Mouse (Mus musculus) adrenal gland, adult 2 months (tissue): ENCODE results near the gene Il6st. TPM values are rescaled to one million over a fixed set of nuclear protein-coding genes. Genes with fewer than 3 reads are reported as not detected.

Experiments used
- DNase-seq: peaks from one replicate; pipeline ENCODE4 v3.0.0; 2021
- polyA plus RNA-seq: library from polyadenylated mRNA; depleted of rRNA; stranded (reverse); fragments of >200 nt; gene quantifications from 2 replicates; pipeline ENCODE4 v1.2.3, GENCODE M21; 2012; rRNA removed
- total RNA-seq, 2 experiments: library from RNA; stranded (reverse); gene quantifications; 2 replicates each; pipeline ENCODE4 v1.2.3; 2021

Il6st gene
- total and polyA plus RNA-seq, 3 experiments, result 44.4 to 355 (median 339) TPM

GRCm38 (mm10) chr13:112523346-112523970 lies 59.6 kb downstream of the Il6st start:
- no peak for DNase-seq

GRCm38 (mm10) chr13:112527186-112527585 lies 63.3 kb downstream of the Il6st start:
- no peak for DNase-seq

DNA sequence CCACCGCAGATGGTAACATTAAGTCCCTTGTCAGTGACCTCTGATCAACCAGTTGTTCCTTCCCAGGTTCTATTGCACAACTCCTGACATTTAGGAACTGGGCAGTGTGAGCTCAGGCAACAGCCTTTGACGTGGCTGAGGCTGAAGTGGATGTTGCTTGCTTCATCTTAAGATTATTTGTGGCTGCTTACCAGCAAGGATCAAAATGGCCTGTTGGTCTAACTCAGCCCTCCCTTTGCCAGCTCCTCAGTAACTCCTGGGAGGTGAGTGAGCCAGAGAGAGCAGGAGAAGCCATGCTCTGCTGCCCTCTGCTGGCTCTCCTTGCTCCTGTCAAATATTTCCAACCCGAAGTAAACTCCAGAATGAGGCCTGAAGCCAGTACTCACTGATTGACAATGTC lies 66.0 kb downstream of the Il6st start:
- DNase-seq, result peak; percentile 87

GRCm38 (mm10) chr13:112532235-112532634 lies 68.4 kb downstream of the Il6st start:
- DNase-seq, result no peak

DNA sequence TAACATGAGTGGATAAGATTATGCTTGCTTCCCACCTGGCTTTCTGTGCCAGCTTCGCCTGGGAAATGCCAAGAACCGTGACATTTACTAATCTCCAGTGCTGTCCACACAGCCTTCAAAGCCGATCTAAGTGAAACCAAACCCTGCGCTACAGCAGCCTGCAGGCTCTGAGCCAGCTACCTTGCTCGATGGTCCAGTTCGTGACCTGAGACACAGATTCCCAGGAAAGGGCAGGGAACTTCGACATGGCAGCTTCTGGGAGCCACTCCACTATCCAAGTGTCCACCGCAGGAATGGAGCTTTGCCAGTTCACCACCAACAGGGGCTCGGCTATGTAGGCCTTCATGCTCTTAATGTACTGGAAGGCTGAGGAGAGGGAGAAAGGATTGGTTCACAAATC lies 69.7 kb downstream of the Il6st start:
- peak; percentile 75 for DNase-seq

GRCm38 (mm10) chr13:112536611-112537010 lies 72.7 kb downstream of the Il6st start:
- no peak for DNase-seq

- no peak for DNase-seq
These were observed 73.2 kb downstream of the Il6st start for GRCm38 (mm10) chr13:112537065-112537464.

DNA sequence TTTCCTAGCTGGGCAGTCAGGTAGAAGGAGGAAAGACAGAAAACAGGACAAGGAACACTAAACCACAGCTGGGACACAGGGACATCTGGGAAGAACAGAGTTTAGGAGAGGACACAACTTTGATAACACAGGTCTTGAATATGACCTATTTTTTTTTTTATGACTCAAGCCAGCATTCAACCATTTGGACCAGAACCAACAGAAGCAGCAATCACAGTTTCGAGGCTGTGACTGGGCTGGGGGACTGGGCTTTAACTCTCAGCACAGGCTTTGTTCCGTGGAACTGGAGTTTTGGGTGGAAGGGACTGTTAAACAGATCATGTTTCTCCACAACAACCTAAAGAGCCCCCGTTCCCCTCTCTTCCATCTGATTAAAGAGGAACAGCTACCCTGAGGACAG lies 76.7 kb downstream of the Il6st start:
- peak; percentile 60 for DNase-seq

DNA sequence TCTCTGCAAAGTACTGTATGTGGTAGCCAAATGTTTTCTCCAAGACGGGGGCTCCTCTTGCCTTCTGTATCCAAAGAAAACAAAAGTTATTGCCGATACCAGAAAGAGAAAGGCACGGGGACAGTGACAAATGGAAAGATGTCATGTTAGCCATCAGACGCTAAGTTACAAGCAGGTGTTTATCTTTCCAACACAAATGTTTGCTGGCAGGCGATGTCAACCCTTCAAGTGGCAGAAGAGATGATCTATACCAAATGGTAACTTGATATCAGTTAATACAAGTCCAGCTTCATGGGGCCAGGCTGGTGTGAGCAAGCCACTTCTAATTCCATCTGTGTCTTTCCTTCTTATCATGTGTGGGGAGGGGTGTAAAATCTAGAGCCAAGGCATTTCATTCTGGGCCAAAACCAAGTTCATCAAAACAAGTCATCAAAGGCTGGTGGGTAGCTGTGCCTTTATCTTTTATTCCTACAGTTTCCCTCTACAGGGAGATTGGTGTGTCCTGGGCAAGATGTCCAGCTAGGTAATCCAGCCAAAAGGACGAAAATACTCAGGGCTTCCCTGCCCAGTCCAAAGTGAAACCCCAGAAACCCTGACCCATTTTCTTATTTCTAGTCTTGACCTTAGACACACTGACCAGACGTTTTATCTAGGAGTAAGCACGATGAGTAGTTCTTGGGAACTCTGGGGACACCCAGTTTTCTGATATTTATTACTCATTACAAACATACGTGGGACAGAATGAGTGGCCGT lies 77.5 kb downstream of the Il6st start:
- DNase-seq, result peak; percentile 31

GRCm38 (mm10) chr13:112551641-112552548 lies 88.0 kb downstream of the Il6st start:
- DNase-seq, result no peak

- no peak for DNase-seq
These were observed 89.4 kb downstream of the Il6st start for GRCm38 (mm10) chr13:112553304-112553703.

DNA sequence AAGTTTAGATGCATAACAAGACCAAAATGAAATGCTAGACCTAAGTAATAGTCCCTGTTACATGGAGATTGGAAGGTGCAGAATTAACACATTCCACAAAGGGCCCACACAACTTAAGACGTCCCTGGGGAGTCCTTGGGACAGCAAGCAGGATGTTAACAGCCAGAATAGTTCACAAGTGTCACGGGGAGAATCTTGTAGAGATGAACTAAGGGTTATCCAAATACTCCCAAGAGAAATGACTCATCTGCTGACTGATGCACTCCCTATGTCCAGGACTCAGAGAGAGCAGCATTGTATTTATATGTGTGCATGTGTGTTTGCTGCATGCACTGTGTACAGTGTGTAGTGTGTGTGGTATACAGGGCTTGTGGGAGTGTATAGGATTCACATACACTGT lies 92.6 kb downstream of the Il6st start:
- peak; percentile 18 for DNase-seq

Other genes with a start within 250 kb of the Il6st start
- gene Ankrd55, start 175.6 kb upstream of the Il6st start, total RNA-seq, result 10 to 100 TPM in 1 of 2 experiments, 1 to 10 TPM in 1; 1.5 to 14.0 TPM
- gene Ankrd55, start 175.6 kb upstream of the Il6st start, polyA plus RNA-seq, result 1.9 and 4.2 TPM in 2 replicates
- under 1 TPM; 0.32 to 0.38 TPM for gene Il31ra, start 130.3 kb downstream of the Il6st start, total RNA-seq
- 0.03 and 0.11 TPM in 2 replicates for gene Il31ra, start 130.3 kb downstream of the Il6st start, polyA plus RNA-seq
- under 1 TPM; 0.24 to 0.66 TPM for gene Ddx4, start 188.4 kb downstream of the Il6st start, total RNA-seq
- gene Ddx4, start 188.4 kb downstream of the Il6st start, polyA plus RNA-seq, result 0.06 TPM in 2 replicates
- 10 to 100 TPM; 18.6 to 21.3 TPM for gene Slc38a9, start 196.7 kb downstream of the Il6st start, total RNA-seq
- gene Slc38a9, start 196.7 kb downstream of the Il6st start, polyA plus RNA-seq, result 8.7 and 13.2 TPM in 2 replicates